ENCODE assay signal across 8 mouse cellular contexts in the genomic region with DNA sequence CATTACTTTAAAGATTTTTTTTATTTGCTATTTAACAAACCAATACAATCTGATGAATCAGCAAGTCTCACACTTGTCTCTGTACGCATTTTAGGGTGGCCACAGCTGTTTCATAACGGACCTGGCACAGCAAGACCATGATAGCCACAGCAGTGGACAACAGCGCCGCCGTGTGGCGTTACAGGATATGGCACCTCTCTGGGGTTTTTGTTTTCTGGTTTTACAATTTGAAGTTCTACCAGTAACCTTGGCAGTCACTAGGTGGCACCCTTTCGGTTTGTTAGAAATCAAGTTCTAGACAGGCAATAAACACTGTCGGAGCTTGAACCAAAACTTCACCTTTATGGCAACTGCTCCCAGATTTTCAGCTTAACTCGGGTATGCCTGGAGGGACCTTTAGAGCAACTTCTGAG. TPM values are rescaled to one million over a fixed set of nuclear protein-coding genes. Genes with fewer than 3 reads are reported as not detected.
DNase-seq lines count a peak whose midpoint lies in the region; ATAC-seq and TF ChIP-seq lines count a peak whose summit lies in the region.

No protein-coding gene starts in this region.

- TF ChIP-seq EP300 in heart, postnatal 0 days (IDR thresholded peaks at IDR 0.05; ENCODE audit: low read depth), result no peak

- H3K4me3 ChIP-seq in heart, postnatal 0 days (ENCODE audit: low read depth, low read length), result no peak overlapping the region
- no peak overlapping the region for H3K4me3 ChIP-seq in lung, embryonic 14.5 days (ENCODE audit: low read depth, low read length)

- H3K4me1 ChIP-seq in heart, postnatal 0 days (ENCODE audit: control insufficient read depth, insufficient read depth), result no peaks in the 10 kb centered on the region
- H3K4me1 ChIP-seq in lung, embryonic 14.5 days (ENCODE audit: insufficient read depth), result no peaks in the 10 kb centered on the region

- H3K4me2 ChIP-seq in heart, postnatal 0 days (ENCODE audit: low read depth, low read length), result peak overlapping the region; percentile 40; the same call in 1 of the 2 replicates
- peak overlapping the region; percentile 36; the same call in 1 of the 2 replicates for H3K4me2 ChIP-seq in lung, embryonic 14.5 days

- no peak overlapping the region for H3K27ac ChIP-seq in heart, postnatal 0 days (ENCODE audit: low read depth)
- no peak overlapping the region for H3K27ac ChIP-seq in lung, embryonic 14.5 days (ENCODE audit: low read depth)

- 3% methylated on average over 9 of the region's 9 CpGs for WGBS in heart, postnatal 0 days
- WGBS in lung, embryonic 14.5 days, result 3% methylated on average over 9 of the region's 9 CpGs

- H3K9me3 ChIP-seq in heart, postnatal 0 days (replicated peaks; ENCODE audit: control insufficient read depth, low read length), result no peaks in the 10 kb centered on the region
- H3K9me3 ChIP-seq in lung, embryonic 14.5 days (ENCODE audit: low read depth, low read length), result no peaks in the 10 kb centered on the region

- TF ChIP-seq CTCF in heart, postnatal 0 days (IDR thresholded peaks at IDR 0.05; ENCODE audit: low read depth), result peak; percentile 100
- TF ChIP-seq CTCF in lung, embryonic 14.5 days (IDR thresholded peaks at IDR 0.05; ENCODE audit: low read depth), result peak; percentile 100

- peak; percentile 50; the same call in 1 of the 2 replicates for ATAC-seq in heart, postnatal 0 days (ENCODE audit: insufficient read depth, low read depth)
- ATAC-seq in lung, embryonic 14.5 days (ENCODE audit: insufficient read depth), result peak; percentile 48; the same call in 1 of the 2 replicates

- H3K27me3 ChIP-seq in heart, postnatal 0 days (ENCODE audit: control insufficient read depth, insufficient read depth, low read length), result peaks cover 6% of the 10 kb centered on the region; the same call in 1 of the 2 replicates
- no peaks in the 10 kb centered on the region for H3K27me3 ChIP-seq in lung, embryonic 14.5 days (ENCODE audit: insufficient read depth, low read length)

- no peaks in the 10 kb centered on the region for H3K36me3 ChIP-seq in heart, postnatal 0 days (replicated peaks; ENCODE audit: control insufficient read depth, insufficient read depth, low read length)
- no peaks in the 10 kb centered on the region for H3K36me3 ChIP-seq in lung, embryonic 14.5 days (ENCODE audit: insufficient read depth)

- H3K9ac ChIP-seq in heart, postnatal 0 days (replicated peaks; ENCODE audit: low read depth, low read length), result no peak overlapping the region
- no peak overlapping the region for H3K9ac ChIP-seq in lung, embryonic 14.5 days

- DNase-seq in ES-CJ7 (ENCODE audit: low read depth, low spot score), result peak; percentile 90
- DNase-seq in brain, adult 2 months (ENCODE audit: low read depth, low spot score), result peak; percentile 95
- peak; percentile 91 for DNase-seq in fibroblast of lung, adult 2 months (ENCODE audit: low read depth)
- peak; percentile 90 for DNase-seq in heart, postnatal 0 days (ENCODE audit: low spot score)
- peak; percentile 96 for DNase-seq in layer of hippocampus, adult 11-12 months (ENCODE audit: low spot score)
- peak; percentile 96 for DNase-seq in lung, embryonic 14.5 days
- peak; percentile 99 for DNase-seq in retina, embryonic 14.5 days (ENCODE audit: low spot score)
- peak; percentile 87 for DNase-seq in thymus, postnatal 25 days

RNA-seq across cellular contexts. Expression of a gene that starts 7.7 kb away (rescaled TPM):
- total RNA-seq in heart, postnatal 0 days (2014; rRNA removed; ENCODE audit: low replicate concordance), result 0.11 and 2.4 TPM in 2 replicates
- polyA plus RNA-seq in heart, postnatal 0 days (2015; fragmentation: Nextera tagmentation; extraction: Ambion mirVana), result 0.08 and 0.10 TPM in 2 replicates
- polyA plus RNA-seq in lung, embryonic 14.5 days (2014; fragmentation: Nextera tagmentation; extraction: Ambion mirVana), result 2.9 and 3.2 TPM in 2 replicates
